In the genomic region with DNA sequence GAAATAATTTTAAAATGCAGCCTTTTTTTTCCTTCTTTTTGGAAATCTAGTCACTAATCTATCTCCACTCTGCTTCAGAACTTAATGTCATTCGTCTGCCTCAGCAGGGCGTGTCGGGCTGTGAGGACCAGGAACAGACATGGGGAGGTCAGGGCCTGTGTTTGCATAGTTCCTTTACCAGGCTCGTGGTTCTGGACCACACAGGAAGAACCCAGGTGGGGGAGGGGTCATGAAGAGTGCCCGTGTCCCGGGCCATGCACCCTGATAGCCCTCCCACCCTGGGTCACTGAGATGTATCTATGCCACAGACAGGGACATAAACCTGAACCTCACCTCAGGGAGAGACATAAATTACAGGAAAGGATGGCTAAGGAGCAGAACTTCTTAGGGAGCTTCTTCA, we compare ENCODE assay signal across 26 mouse cellular contexts. TPM values are rescaled to one million over a fixed set of nuclear protein-coding genes. Genes with fewer than 3 reads are reported as not detected.
"Had no signal": no experiment of that assay in that cellular context is flagged by ENCODE, and none has a peak within 500 bp of the region (broad histone marks: within the 10 kb centered on the region; RNA-seq: fewer than 3 reads in every experiment).

No protein-coding gene starts in this region.

- H3K36me3 ChIP-seq: limb, embryonic 12.5 days had no signal

- H3K27ac ChIP-seq: kidney, embryonic 15.5 days; left cerebral cortex, adult 2 months; limb, embryonic 12.5 days; limb, embryonic 15.5 days; liver, embryonic 14.5 days had no signal

- DNase-seq: kidney, adult 11 months; kidney, adult 8-10 months; layer of hippocampus, postnatal 36 days; midbrain, embryonic 14.5 days; thymus, postnatal 25 days had no signal

- H3K4me3 ChIP-seq: kidney, embryonic 15.5 days; left cerebral cortex, adult 2 months; limb, embryonic 12.5 days; limb, embryonic 15.5 days had no signal

RNA-seq across cellular contexts. Expression of a gene that starts 7.4 kb away (rescaled TPM):
- total RNA-seq: layer of hippocampus, postnatal 36 days; left cerebral cortex, adult 2 months; left cerebral cortex, postnatal 10 days; megakaryocyte progenitor cell, adult 5-6 weeks; megakaryocyte-erythroid progenitor cell, adult 5-6 weeks had no signal
- polyA plus RNA-seq: liver, embryonic 11.5 days; liver, postnatal 0 days; midbrain, embryonic 11.5 days; midbrain, embryonic 14.5 days; neural tube, embryonic 11.5 days; neural tube, embryonic 14.5 days; stomach, embryonic 14.5 days had no signal

RNA-seq across cellular contexts. Expression of a gene that starts 9.9 kb away (rescaled TPM):
- total RNA-seq: layer of hippocampus, adult 8-10 months; layer of hippocampus, postnatal 10 days; layer of hippocampus, postnatal 36 days; left cerebral cortex, adult 2 months; left cerebral cortex, postnatal 10 days; left cerebral cortex, postnatal 36 days; megakaryocyte progenitor cell, adult 5-6 weeks; megakaryocyte-erythroid progenitor cell, adult 5-6 weeks; midbrain, postnatal 0 days had no signal
- polyA plus RNA-seq: kidney, embryonic 15.5 days; limb, embryonic 12.5 days; limb, embryonic 15.5 days; liver, embryonic 11.5 days; liver, embryonic 14.5 days; liver, postnatal 0 days; lung, embryonic 16.5 days; midbrain, embryonic 11.5 days; midbrain, embryonic 14.5 days; midbrain, postnatal 0 days; neural tube, embryonic 11.5 days; neural tube, embryonic 14.5 days; stomach, embryonic 14.5 days; thymus, postnatal 0 days; urinary bladder, adult 2 months had no signal

RNA-seq across cellular contexts. Expression of a gene that starts 54.1 kb away (rescaled TPM):
- total RNA-seq: megakaryocyte progenitor cell, adult 5-6 weeks; megakaryocyte-erythroid progenitor cell, adult 5-6 weeks had no signal
